Mouse (Mus musculus) activated CD4-positive, CD25-positive, alpha-beta regulatory T cell, adult 4 months (primary cell): Measurements from ENCODE around the gene Agbl1. TPM values are rescaled to one million over a fixed set of nuclear protein-coding genes. Genes with fewer than 3 reads are reported as not detected.

Experiments used
- ATAC-seq: one replicate; pipeline ENCODE4 v1.8.0; 2017
- polyA plus RNA-seq, 2 experiments: library from polyadenylated mRNA; unstranded; fragments of 100-300 nt; shearing (Covaris generic); gene quantifications; one replicate each; pipeline ENCODE4 v1.2.1; 2017

The Agbl1 gene
- polyA plus RNA-seq, 2 experiments from 2014 or later: not detected

DNA sequence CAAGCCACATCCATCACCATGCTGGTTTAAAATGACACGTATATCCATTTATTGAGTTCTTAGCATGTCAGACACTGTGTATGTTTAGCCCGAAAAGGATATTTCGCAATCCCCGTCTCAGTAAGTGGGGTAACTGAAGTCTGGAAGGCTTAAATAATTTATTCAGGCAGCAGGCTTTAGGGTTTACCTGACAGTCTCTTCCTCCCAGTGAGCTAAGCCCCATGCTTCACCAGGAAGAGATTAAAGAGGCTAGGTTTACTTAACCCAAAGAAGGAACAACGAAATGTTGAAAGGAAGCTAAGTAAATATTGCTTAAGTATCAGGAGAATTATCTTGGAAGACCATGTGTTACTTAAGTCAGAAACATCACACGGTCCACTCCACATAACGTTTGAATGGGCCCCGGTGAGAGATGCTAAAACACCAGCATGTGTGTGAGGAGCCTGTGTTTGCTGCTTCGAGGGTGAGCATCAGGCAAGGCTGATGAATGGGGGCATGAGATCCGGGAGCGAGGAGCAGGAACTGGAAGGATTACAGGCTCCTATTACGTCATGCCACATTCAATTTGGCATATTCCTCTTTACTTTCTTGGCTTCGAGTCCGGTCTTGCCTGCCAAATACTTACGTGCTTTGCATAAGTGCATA lies 162.7 kb downstream of the Agbl1 start:
- no peak for ATAC-seq

DNA sequence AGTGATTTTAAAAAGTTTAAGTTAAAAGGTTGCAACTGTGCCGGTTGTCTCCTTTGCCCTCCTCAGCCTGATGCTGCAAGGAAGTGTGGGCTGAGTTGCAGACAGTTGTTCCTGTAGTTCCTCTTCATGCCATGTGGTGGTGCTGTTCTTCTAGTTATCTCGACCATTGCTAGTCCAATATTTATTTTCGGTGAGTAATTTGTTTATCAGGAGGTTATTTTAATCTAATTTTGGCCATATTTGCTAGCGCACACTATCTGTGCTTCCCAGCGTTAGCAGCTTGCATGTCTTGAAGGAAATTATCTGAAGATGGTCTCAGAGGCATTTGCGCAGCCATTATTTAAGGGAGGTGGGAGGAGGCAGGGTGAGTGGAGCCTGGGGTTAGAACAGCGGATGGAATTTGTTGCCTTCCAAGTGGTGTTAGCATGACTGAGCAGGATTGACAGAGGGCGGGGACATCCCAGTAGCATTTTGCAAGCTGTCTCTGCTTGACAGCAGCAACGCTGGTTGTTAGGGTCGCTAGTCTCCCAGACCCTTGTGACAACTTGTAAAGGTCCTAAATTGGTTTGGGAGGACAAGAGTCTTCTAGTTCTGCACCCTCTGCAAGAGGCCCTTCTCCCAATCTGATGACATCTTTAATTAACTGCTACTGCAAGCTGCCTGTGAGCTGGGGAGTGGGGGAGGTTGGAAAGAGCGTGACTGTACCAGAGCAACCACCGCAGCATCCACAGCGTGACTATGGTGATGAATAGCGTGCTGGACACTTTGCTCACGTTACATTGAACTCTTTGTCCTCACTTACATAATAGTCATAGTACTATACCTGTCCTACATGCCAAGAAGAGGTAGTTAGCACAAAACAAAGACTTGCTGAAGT lies 163.5 kb downstream of the Agbl1 start:
- peak; percentile 49 for ATAC-seq

DNA sequence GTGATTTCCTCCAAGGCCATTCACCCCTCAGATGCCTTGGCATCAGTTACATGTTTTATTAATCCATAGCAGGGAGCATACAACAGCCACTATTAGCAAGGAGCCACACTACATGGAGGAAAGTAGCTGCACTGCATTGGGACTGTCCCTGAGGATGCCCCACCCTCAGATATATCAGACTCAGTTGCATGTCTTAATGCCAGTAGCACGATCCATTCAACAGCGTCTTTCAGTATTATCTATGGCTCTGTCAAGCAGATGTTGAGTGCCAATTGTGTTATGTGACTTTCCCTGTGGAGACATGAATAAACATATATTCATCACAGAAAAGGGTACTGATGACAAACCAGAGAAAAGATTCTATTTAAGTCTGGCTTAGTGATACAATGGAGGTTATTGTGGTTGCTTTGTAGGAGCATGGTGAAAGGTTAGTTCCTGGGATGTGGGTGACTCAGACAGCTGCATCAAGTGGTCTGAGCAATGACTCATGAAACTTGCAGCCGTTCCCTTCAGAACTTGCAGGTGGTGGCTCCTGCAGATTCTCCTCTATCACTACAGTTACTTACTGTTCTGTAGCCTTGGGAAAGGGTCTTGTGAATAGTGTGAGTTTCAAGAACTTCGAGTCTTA lies 178.4 kb downstream of the Agbl1 start:
- ATAC-seq: no peak

GRCm38 (mm10) chr7:76409020-76409419 lies 179.3 kb downstream of the Agbl1 start:
- ATAC-seq: no peak

GRCm38 (mm10) chr7:76410403-76411180 lies 180.9 kb downstream of the Agbl1 start:
- no peak for ATAC-seq

- no peak for ATAC-seq
These were observed 182.4 kb downstream of the Agbl1 start for GRCm38 (mm10) chr7:76411933-76412587.

DNA sequence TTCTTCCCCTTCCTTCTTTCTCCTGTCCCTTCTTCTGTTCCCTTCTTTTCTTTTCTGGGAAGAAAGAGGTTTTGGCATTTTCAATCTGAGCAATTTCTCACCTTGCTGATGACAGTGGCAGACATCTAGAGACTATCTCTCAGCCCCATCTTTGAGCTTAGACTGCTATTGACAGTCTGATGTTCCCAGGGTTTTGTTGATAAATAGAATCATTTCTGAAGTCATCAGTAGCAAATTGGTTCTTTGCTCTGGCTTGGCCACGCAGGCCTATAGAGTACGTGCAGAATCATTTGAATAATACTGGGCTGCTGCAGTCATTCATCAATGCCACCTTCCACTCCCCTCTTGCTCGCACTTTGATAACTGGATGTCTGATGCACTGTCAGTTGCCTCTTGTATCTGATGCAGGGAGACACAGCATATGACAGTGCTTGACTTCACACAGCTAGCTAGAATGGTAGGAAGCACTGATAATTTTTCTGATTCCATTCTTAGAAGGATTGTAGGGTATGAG lies 186.5 kb downstream of the Agbl1 start:
- no peak for ATAC-seq

GRCm38 (mm10) chr7:76438581-76438980 lies 208.9 kb downstream of the Agbl1 start:
- ATAC-seq: no peak

DNA sequence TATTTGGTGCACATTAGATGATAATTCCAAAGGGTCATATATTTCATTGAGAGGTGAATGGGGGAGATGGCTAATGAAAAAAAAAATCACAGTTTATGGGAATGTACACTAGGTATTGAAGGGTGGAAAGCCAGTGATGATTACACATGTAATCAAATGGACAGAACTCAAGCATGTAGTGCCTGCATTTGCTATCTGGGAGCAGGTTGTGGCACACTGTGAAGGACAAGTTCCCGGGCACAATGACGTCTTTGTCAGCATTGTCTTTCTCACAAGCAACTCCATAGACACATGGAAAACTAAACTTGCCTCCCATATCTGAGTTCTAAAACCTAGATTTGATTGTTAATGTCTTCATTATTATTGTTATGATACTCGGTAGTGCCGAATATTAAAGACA lies 209.3 kb downstream of the Agbl1 start:
- no peak for ATAC-seq

DNA sequence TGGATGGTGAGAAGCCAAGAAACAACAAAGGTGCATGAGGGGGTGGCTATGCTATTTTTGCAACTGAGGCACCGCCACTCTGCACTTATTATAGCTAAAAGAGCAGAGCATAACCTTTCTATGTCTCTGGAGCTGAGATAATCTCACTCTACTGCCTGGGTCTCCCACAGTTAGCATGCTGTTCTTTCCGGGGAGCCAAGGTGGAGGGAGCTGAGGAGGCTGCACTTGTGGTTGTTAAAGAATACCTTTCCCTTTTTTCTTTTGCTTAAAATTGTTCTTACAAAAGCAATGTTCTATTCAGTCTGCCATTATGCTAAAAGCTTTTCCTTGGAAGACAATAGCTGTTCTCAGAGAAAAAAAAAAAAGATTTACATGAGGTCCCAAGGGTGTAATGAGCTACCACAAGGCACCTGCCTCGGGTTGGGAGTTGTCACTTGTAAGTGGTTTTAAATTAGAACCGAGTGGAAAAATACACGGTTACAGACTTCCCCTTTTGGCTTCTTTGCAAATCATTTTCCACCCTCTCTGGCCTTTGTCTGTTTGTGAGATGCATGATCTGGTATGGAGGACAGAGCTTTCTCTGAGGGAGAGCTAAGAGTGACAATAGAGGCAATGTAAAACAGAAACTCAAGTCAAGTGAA lies 232.8 kb downstream of the Agbl1 start:
- ATAC-seq: no peak

DNA sequence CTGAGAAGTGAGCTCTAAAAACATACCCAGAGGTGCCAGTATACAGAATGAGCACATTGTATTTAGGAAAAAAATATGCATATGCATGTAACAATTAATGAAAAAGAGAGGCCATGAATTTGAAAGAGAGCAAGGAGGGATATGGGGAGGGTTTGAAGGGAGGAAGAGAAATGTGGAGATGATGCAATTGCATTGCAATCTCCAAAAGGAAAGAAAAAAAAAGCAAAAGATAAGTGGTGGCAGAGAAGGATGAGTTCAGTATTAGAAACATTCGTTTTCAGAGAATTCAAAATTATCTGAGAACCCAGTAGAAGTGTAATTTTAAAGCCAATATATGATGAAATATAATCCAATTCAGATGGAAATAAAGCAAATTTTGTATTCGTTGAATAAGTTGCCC lies 236.7 kb downstream of the Agbl1 start:
- no peak for ATAC-seq

DNA sequence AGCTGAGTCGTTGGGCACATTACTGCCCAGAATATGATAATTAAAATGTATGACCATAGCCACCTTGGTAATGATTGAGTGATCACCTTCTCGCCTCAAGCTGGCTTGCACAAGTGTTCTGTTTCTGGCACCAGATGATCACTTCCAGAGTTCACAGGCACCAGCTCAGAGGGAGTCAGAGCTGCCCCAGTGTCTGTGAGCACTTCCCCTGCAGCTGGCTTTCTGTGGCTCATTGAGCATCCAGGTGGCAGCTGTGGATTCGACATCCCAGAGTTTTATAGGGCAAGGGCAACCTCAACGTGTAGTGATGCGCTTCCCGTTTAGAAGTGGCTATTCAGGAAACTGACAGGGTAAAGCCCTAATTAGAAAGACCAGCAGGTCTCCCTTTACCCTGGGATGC lies 244.5 kb downstream of the Agbl1 start:
- no peak for ATAC-seq

DNA sequence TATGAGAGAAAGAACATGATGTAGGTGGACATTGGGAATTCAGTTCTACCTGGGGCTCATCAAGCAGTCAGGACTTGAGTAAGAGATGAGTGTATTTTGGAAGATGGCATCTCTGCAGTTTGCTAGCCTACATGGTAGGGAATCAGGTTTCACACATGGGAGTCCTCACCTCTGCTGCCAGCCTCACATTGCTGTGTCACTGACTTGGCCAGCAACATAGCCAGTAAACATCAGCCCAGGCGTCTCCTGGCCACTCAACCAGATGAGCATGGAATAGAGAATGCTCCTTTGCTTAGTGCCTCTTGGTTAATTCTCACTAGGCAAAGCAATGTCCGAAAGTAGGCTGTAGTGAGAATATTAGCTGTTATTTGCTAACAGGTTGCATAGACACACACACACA lies 255.9 kb downstream of the Agbl1 start:
- no peak for ATAC-seq

GRCm38 (mm10) chr7:76487519-76487918 lies 257.8 kb downstream of the Agbl1 start:
- ATAC-seq: no peak

- ATAC-seq: no peak
These were observed 294.6 kb downstream of the Agbl1 start for GRCm38 (mm10) chr7:76524291-76524690.

GRCm38 (mm10) chr7:76546456-76546855 lies 316.8 kb downstream of the Agbl1 start:
- no peak for ATAC-seq

GRCm38 (mm10) chr7:76547313-76547712 lies 317.6 kb downstream of the Agbl1 start:
- no peak for ATAC-seq

DNA sequence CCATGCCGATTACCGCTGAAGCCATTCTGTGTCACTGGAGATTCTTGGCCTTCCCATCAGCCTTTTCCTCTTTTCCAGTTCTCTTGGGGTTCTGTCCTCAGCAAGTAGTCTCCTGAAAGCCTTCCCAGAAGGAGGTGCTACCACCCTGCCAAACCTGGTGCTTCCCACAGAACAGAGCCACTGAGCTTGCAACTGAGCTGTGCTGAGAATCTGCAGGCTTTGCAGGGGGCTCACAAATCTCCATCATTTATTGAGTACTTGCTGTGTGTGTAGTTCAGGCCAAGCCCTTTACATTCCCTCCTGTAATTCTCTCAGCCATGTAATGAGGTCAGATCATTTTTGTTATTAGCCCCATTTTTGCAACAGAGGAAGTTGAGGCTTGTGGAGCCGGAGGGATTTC lies 322.2 kb downstream of the Agbl1 start:
- no peak for ATAC-seq

DNA sequence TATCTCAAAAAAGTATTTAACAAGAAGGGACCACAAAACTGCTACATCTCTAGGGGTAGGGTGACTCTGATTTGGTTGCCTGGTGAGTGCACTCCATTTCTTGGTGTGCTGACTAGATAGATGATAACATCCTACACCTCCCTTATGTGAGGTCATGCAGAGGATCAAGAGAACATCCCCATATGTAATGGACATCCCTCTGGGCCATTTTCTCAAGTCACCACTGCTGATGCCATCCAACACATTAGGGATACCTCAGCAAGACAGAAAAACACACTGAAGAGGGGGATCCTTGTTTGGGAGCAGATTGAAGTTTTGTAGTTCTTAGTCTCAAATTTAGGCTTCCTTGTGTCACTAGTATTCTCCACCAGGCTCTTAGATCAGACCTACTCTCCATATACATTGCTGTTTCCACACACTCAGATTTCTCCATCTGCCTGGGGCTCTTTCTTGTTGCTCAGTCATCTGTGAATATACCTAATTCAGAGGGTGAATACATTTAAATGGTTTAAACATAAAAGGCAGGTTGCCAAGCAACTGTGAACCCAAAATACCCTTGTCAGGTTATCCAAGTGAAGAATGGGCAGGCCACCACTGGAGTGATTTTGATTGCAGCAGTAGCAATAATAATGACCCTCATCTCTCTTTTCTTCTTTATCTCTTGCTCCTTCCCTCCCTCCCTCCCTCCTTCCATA lies 331.0 kb downstream of the Agbl1 start:
- ATAC-seq: no peak

DNA sequence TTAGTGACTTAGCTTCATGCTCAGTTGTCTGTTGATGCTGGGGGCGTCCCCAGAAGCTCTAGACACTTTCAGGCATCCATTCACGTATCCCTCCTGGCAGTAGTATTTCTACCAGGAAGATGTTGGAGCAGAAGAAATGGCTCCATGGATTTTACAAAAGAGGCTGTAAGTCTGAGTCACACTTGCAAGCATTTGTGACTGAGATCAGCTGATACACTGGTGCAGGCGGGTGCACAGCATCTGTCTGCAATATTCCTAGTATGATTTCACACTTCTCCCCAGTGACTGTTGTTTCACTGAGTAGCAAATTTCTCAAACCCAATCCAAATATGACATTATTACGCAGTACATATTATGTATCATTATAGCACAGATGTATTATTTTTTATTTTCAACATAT lies 332.8 kb downstream of the Agbl1 start:
- ATAC-seq: no peak

GRCm38 (mm10) chr7:76594566-76595079 lies 364.9 kb downstream of the Agbl1 start:
- no peak for ATAC-seq
